Mouse (Mus musculus) urinary bladder, postnatal 10 days (tissue): Measurements from ENCODE around the gene Tekt4.

Source experiments
- DNase-seq: peaks from one replicate; pipeline ENCODE4 v3.0.0; 2022; ENCODE audit warnings: low spot score

The Tekt4 gene

DNA sequence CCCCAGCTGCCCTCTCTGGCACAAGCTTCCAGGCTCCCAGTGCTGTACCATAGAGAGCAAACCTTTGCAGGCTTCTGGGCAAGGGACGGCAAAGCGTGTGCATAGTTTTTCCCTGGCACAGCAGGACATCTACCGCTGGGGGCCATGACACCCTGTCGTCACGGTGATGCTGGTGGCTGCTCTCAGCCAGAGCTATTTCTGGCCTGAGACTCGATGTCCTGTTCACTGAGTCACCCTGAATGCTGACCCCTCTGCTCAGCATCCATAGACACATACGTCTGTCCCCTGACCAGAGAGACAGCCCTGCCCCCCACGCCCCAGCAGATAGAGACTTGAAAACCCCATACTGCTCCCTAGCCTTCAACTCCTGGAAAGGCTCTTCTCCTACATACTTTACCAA is 25.7 kb downstream of the Tekt4 start:
- DNase-seq, result no peak

DNA sequence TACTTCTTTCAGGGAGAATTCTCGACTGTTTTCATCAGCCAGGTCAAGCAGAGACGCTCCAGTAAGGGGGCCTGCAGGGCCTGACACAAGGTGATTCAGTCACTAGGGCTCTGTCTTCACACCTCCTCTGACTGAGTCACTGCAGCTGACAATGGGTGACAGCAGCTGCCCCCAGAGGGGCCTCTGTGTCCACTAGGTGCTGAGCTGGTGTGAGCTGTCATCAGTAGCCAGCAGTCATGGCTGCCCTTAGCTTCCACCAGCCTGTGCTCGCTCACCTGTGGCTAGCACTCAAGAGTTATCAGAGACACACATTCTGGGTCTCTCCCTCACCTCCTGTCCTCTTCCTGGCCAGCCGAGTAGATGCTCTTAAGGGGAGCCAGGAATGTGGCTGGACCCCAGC is 26.4 kb downstream of the Tekt4 start:
- no peak for DNase-seq

DNA sequence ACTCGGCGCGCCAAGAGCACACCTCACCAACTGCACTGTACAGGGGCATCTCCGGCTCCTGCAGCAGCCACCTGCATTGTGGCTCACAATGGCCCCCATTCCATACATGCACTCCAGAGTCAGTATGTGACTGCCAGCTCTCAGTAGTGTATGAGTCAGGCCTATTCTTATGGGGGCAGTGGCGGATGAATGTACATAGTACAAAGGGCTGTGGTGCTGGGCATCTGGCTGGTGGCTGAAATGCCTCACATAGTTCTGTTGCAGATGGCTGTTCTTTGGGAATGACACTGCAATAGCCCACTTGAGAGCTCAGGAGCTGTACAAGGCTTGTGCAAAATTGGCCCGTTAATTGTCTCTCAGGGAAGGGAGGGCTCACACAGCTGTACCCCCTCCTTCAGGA is 27.7 kb downstream of the Tekt4 start:
- no peak for DNase-seq

DNA sequence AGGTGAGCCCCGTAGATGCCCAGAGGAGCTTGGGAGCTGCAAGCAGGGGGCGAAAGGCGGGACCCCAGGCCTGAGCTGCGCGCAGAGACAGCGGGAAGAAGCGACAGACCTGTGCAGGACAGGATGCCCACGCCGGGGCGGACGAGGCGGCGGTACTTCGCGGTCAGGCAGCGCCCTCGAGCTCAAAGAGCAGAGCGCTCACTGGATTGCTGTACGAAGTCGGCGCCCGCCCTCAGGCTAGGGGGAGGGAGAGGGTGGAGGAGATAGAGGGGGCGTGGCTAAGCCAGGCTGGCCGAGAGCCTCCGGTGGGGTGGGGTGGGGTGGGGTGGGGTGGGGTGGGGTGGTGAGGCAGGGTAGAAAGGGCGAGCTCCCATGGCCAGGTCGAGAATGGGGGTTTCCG is 42.6 kb downstream of the Tekt4 start, which contains the start of gene Sstr5:
TSS of gene Sstr5 (minus strand) at position 276 of the 400 bp plus-strand sequence.
- DNase-seq, result no peak

DNA sequence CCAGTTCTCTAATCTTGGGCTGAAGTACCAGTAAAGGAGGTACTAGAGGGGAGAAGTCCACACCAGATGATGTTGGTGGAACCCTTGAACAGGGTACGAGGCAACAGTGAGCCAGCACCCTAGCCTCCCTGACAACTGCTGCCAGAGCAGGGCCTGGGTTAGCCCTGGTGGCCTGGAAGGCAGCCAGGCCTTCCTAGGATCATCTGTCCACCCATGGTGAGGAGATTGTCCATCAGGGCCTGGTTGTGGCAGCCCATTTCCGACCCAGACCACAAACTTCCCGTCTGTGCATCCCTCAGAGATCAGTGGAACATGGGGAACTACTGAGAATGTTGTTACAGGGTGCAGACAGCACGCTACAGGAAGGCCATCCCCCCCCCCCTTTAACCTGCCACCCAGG is 48.2 kb downstream of the Tekt4 start:
- no peak for DNase-seq

DNA sequence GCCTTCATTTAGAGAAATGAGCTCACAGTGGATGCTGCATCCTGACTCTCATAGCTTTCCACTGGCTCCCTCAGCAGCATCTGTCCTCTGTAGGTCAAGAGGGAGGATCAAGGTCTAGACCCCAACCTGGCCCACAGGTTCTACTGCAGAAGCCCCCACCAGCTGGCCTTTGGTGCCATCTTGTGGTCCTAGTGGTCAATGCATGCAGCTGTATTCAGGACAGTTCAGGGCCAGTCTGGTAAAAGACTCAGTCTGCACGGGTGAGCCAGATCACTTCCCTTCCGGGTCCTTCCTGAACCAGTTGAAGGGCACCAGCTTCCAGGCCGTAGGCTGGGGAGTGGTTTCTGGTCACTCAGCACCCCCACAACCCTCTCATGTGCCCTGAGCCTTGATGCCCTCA is 53.4 kb downstream of the Tekt4 start:
- DNase-seq, result no peak

DNA sequence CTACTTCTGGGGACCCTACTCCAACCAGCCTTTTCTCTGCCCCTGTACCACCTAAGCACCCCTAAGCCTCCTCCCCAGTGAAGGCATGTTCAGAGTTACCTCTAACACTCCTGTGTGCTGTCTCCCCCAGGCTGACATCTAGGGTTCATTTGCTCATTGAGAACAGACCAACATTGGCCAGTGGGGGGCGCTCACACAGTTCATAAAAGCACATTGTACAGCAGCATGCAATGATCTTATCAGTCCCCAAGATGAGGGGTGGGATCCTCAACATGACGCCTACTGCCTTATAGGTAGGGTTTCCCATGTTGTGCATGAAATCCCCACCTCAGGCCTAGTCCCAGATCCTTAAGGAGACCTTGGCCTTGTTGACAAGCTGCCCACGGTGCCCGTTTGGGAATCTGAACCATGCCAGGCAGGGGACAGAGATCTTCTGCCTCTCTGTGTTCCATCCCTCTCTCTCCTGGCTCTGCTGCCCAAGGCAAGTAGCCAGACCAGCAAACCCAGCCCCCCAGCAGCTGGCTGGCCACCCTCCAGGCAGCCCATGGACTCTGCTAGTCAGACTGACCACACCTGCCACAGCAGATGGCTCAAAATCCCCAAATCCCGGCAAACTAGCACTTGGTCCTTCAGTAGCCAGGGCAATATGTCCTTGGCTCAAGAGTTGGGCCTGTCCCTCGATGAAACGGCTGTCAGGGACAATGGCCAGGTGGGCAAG is 54.6 kb downstream of the Tekt4 start:
- DNase-seq, result no peak

DNA sequence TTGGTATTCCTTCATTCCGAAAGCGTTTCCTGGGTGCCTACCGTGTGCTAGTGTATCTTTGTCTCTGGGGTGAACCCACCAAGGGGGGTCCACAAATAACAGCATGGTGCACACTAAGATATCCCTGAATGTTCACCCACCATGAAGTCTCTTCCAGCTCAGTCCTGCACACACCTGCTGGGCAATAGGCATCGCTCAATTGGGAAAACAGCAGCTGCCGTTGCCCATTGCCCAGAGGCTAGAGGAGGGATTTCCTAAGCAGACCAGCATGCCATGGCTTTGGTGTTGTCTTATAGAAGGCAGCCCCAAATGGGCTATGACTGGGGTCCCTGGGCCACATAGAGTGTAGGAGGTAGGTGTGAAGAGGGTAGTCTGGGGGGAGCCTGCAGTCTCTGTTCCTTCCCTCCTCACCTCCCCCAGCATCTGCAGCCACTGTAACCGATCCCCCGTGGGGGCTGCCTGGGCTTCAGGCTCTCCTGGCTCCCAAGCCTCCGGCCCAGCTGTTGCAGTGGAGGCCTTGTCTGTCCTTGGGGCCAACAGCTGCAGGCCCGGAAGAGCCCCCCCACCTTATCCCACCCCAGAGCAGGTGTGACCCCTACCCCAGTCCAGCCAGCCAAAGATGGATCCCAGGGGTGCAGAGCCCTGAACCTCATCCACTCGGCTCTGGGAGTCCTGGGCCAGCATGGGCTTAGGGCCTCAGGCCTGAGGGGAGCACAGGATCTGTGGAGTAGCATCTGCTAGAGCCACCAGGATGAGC is 55.8 kb downstream of the Tekt4 start:
- DNase-seq, result no peak

DNA sequence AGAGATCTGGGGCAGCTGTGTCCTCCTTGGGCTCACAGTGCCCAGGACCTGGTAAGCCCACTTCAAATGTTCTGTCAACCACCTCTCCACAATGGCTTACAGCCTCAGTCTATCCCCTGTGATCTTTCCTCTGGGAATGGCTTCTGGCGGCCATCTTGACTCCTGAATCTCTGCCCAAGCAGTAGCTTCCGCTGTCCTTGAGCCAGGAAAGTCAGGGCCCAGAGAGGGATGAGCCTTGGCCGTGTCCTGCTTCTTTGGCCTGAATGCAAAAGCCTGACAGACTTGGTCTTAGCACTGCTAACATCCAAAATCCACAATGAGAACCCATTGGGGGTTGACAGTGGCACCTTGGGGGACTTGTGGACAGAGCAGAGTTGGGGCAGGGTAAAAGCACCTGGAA is 57.5 kb downstream of the Tekt4 start:
- DNase-seq, result no peak

DNA sequence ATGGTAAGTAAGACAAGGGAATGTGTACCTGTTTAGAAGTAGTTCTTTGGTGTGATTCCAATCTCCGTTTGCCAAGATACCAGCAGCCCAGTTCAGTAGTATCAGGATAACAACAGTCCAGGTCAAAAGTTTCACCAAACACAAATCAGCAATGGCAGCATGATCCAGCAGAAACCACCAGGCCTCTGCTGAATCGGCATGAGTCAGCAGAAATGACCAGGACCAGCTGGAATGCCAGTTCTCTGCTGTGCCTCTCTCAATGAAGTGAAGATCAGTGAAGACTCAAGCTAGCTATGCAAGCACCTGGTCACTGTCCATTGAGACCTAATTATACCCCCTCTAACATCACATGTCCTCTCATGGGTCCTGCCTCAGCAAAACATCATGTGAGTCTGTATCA is 59.6 kb downstream of the Tekt4 start:
- DNase-seq, result no peak

DNA sequence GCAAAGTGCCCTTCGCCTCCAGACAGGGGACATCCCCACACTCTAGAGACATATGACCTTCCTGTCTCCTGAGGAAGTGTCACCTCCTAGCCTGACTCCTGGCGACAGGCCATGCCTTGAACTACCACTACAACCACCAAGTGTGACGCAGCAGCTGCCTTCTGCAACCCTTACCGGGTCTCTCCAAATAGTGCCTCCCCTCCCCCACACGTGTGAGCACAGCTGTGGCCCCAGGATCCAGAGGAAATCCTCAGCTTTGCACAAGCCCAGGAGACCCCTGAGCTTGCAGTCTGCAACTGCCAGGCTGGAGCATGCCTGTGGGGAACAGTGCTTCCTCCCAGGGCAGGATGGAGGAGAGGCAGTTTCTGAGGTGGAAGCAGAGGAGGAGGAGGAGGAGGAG is 61.9 kb downstream of the Tekt4 start:
- no peak for DNase-seq

DNA sequence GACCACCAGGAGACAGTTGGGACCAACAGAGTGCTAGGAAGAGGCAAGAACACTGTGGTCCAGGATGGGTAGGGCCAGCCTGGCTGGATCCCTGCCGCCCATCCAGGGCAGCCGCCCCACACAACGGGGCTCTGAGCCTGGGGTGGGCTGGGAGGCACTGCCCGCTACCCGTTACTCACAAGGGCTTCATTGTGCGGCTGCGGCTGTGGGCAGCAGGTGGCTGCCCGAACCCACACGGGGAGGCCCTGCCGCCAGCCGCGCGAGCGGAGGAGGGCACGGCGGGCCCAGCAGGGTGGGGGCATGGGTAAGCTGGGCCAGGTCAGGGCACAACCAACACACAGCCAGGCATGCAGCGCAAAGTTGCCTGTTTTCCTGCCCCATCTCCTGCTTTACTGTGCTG is 63.7 kb downstream of the Tekt4 start:
- no peak for DNase-seq

DNA sequence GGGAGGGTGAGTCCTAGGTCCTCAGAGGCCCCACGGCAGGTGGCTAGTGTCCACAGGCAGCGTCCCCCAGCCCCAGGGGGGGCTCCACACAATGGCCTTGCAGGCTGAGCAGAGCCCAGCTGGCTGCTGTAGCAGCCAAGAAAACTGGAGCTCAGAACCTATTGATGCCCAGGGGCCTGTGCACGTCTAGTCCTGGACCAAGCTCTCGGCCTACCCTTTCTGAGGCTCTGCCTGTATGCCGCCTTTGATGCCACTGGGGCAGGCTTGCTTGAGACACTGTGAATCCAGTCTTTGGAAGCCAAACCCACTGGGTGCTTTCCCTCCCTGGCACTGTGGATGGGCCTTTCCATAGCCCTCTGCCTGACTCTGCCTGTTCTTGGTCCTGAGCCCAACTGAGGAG is 65.1 kb downstream of the Tekt4 start:
- DNase-seq, result no peak

DNA sequence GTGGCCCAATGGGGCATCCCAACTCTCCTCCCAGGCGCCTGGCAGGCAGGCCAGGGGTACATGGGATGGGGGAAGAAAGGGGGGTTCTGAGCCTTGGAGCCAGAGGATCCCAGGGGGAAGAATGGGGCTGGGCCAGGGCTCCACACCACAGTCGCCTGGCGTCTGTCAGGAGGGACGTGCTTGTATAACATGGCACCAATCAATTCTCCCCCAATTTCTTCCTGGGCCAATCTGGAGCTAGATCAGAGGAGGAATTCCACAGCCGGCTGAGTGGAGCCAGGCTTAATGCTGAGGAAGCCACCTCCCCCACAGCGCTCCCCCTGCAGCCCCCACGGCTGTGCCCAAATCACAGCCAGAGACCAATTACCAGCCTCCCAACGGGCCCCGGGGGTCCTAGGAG is 66.1 kb downstream of the Tekt4 start:
- DNase-seq, result no peak

DNA sequence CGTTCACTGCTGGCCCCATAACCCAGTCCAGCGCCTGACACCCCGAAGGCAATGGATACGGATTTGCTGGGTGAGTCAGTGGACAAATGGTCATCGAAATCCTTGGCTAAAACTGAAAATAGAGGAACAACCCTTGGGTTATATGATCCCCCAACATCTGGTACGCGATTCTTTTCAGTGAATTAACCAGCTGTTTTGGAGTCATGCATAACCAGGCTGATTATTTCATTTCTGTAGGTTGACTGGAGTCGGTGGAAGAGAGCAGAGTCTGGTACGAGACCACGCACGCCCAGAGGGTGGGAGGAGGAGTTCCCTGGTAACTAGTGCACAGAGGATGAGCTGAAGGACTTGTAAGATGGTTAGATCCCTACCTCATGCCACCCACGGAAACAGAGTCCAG is 67.7 kb downstream of the Tekt4 start:
- DNase-seq, result no peak
